Mouse (Mus musculus): ENCODE data around the gene Spx. TPM values are rescaled to one million over a fixed set of nuclear protein-coding genes. Genes with fewer than 3 reads are reported as not detected.

Spx gene
- polyA plus RNA-seq, 1 experiment from 2014 or later = 0.52 TPM

- no peaks in the 10 kb centered on the region for H3K9me3 ChIP-seq (ENCODE audit: control insufficient read depth, low read length)
- ATAC-seq (ENCODE audit: insufficient number of reproducible peaks, low FRiP score, low TSS enrichment, low read depth) = no peak
- H3K27ac ChIP-seq (replicated peaks; ENCODE audit: low read depth, low read length) = no peak overlapping the region
- H3K36me3 ChIP-seq (ENCODE audit: control insufficient read depth, insufficient read depth, low read length) = no peaks in the 10 kb centered on the region
- WGBS = 53% methylated on average over 7 of the region's 7 CpGs
- H3K4me1 ChIP-seq (ENCODE audit: control insufficient read depth, insufficient read depth, low read length) = no peaks in the 10 kb centered on the region
- no peaks in the 10 kb centered on the region for H3K27me3 ChIP-seq (ENCODE audit: control insufficient read depth, insufficient read depth, low read length)
- DNase-seq (ENCODE audit: low spot score) = no peak
- no peak overlapping the region for H3K4me2 ChIP-seq (ENCODE audit: low read depth, severe bottlenecking)
- H3K9ac ChIP-seq (ENCODE audit: low read length) = no peak overlapping the region
- no peak overlapping the region for H3K4me3 ChIP-seq (ENCODE audit: low read depth, low read length)
These were observed 44.8 kb downstream of the Spx start for GRCm38 (mm10) chr6:142458010-142458409.

GRCm38 (mm10) chr6:142459017-142459678 is 45.9 kb downstream of the Spx start:
- Histone ChIP-seq H3K27ac (replicated peaks; ENCODE audit: low read depth, low read length) (no peak overlapping the region), H3K4me3 (ENCODE audit: low read depth, low read length) (no peak overlapping the region), H3K4me1 (ENCODE audit: control insufficient read depth, insufficient read depth, low read length) (no peaks in the 10 kb centered on the region), H3K4me2 (ENCODE audit: low read depth, severe bottlenecking) (no peak overlapping the region), H3K9me3 (ENCODE audit: control insufficient read depth, low read length) (no peaks in the 10 kb centered on the region), H3K27me3 (ENCODE audit: control insufficient read depth, insufficient read depth, low read length) (no peaks in the 10 kb centered on the region), H3K9ac (ENCODE audit: low read length) (no peak overlapping the region), H3K36me3 (ENCODE audit: control insufficient read depth, insufficient read depth, low read length) (no peaks in the 10 kb centered on the region)
- ATAC-seq (ENCODE audit: insufficient number of reproducible peaks, low FRiP score, low TSS enrichment, low read depth) (no peak), DNase-seq (ENCODE audit: low spot score) (no peak)
- WGBS = 79% methylated on average over 14 of the region's 14 CpGs

- Histone ChIP-seq H3K9me3 (ENCODE audit: control insufficient read depth, low read length) (no peaks in the 10 kb centered on the region), H3K4me2 (ENCODE audit: low read depth, severe bottlenecking) (no peak overlapping the region), H3K36me3 (ENCODE audit: control insufficient read depth, insufficient read depth, low read length) (no peaks in the 10 kb centered on the region), H3K9ac (ENCODE audit: low read length) (no peak overlapping the region), H3K4me3 (ENCODE audit: low read depth, low read length) (no peak overlapping the region), H3K27me3 (ENCODE audit: control insufficient read depth, insufficient read depth, low read length) (no peaks in the 10 kb centered on the region), H3K27ac (replicated peaks; ENCODE audit: low read depth, low read length) (no peak overlapping the region), H3K4me1 (ENCODE audit: control insufficient read depth, insufficient read depth, low read length) (no peaks in the 10 kb centered on the region)
- WGBS = 65% methylated on average over 6 of the region's 6 CpGs
- ATAC-seq (ENCODE audit: insufficient number of reproducible peaks, low FRiP score, low TSS enrichment, low read depth) (no peak), DNase-seq (ENCODE audit: low spot score) (no peak)
These were observed 49.0 kb downstream of the Spx start for GRCm38 (mm10) chr6:142462194-142462593.

Other genes with a start within 250 kb of the Spx start
- not detected in 2 replicates for gene Slco1a6, start 204.9 kb upstream of the Spx start, polyA plus RNA-seq (2014; fragmentation: Nextera tagmentation; extraction: Ambion mirVana)
- not detected in 2 replicates for gene Iapp, start 115.0 kb upstream of the Spx start, polyA plus RNA-seq (2014; fragmentation: Nextera tagmentation; extraction: Ambion mirVana)
- gene Slco1a5, start 90.5 kb upstream of the Spx start, polyA plus RNA-seq (2014; fragmentation: Nextera tagmentation; extraction: Ambion mirVana) = not detected in 2 replicates
- 16.0 and 16.3 TPM in 2 replicates for gene Pyroxd1, start 67.8 kb upstream of the Spx start, polyA plus RNA-seq (2014; fragmentation: Nextera tagmentation; extraction: Ambion mirVana)
- 32.0 and 32.3 TPM in 2 replicates for gene Recql, start 26.4 kb upstream of the Spx start, polyA plus RNA-seq (2014; fragmentation: Nextera tagmentation; extraction: Ambion mirVana)
- 126 and 130 TPM in 2 replicates for gene Golt1b, start 26.2 kb upstream of the Spx start, polyA plus RNA-seq (2014; fragmentation: Nextera tagmentation; extraction: Ambion mirVana)
- gene Gys2, start 59.7 kb downstream of the Spx start, polyA plus RNA-seq (2014; fragmentation: Nextera tagmentation; extraction: Ambion mirVana) = not detected in 2 replicates
- 521 and 564 TPM in 2 replicates for gene Ldhb, start 94.5 kb downstream of the Spx start, polyA plus RNA-seq (2014; fragmentation: Nextera tagmentation; extraction: Ambion mirVana)
- gene Kcnj8, start 158.2 kb downstream of the Spx start, polyA plus RNA-seq (2014; fragmentation: Nextera tagmentation; extraction: Ambion mirVana) = 0.13 and 0.19 TPM in 2 replicates